Mouse (Mus musculus) heart, adult 2 months (tissue): ENCODE measurements around the gene Naa35. TPM values are rescaled to one million over a fixed set of nuclear protein-coding genes. Genes with fewer than 3 reads are reported as not detected.

ENCODE experiments used
- DNase-seq, 2 experiments: peaks; one replicate each; pipeline ENCODE4 v3.0.0; 2021
- H3K27ac ChIP-seq: fragments of 200-600 bp; 2 replicates; pipeline ENCODE4 v1.8.1; 2022
- H3K27me3 ChIP-seq: fragments of 200-500 bp; 2 replicates; pipeline ENCODE4 v1.6.1; 2012; ENCODE audit warnings: mild to moderate bottlenecking, low read length, inconsistent platforms, mixed read lengths; ENCODE audit not compliant: control insufficient read depth, insufficient read depth
- H3K36me3 ChIP-seq: fragments of 200-500 bp; 2 replicates; pipeline ENCODE4 v1.6.1; 2012; ENCODE audit warnings: low read length, inconsistent platforms; ENCODE audit not compliant: control insufficient read depth, insufficient read depth
- H3K4me1 ChIP-seq: fragments of 200-500 bp; 2 replicates; pipeline ENCODE4 v1.6.1; 2011; ENCODE audit warnings: low read length; ENCODE audit not compliant: control insufficient read depth, insufficient read depth
- H3K4me3 ChIP-seq: fragments of 200-600 bp; 2 replicates; pipeline ENCODE4 v1.8.1; 2022
- H3K79me2 ChIP-seq: fragments of 200-500 bp; replicated peaks from 2 replicates; pipeline ENCODE4 v1.6.1; 2012; ENCODE audit warnings: mild to moderate bottlenecking, inconsistent platforms, low read length, moderate library complexity, mixed read lengths; ENCODE audit not compliant: control insufficient read depth, insufficient read depth
- H3K9ac ChIP-seq: fragments of 200-500 bp; 2 replicates; pipeline ENCODE4 v1.6.1; 2012; ENCODE audit warnings: low read depth, mild to moderate bottlenecking, control low read depth, inconsistent platforms, low read length, mixed read lengths
- CTCF ChIP-seq: fragments of 200-600 bp; IDR thresholded peaks from 2 replicates; pipeline ENCODE4 v1.8.1; 2022; ENCODE audit warnings: antibody characterized with exemption, mild to moderate bottlenecking, moderate library complexity
- EP300 ChIP-seq: fragments of 200-500 bp; IDR thresholded peaks from 2 replicates; pipeline ENCODE4 v1.6.1; 2011; ENCODE audit warnings: low read depth, low read length, control low read depth; ENCODE audit not compliant: insufficient read depth
- POLR2A ChIP-seq: fragments of 200-500 bp; IDR thresholded peaks from 2 replicates; pipeline ENCODE4 v1.6.1; 2011; ENCODE audit warnings: mild to moderate bottlenecking, low read depth, low read length, control low read depth; ENCODE audit not compliant: insufficient read depth
- WGBS: fragments of 180-500 bp; shearing (Covaris S2); methylation state at CpG from one replicate; pipeline ENCODE4 v1.1.7; 2018; 5-methylcytosine and 5-hydroxymethylcytosine counted together
- intact Hi-C: fragments of 180-260 bp; cut with DNase I; formaldehyde crosslinking; loops from one replicate; pipeline ENCODE4 v1.15.1; 2025
- polyA plus RNA-seq: library from polyadenylated mRNA; depleted of rRNA; stranded (reverse); fragments of >200 nt; gene quantifications from 2 replicates; pipeline ENCODE4 v1.2.3, GENCODE M21; 2012
- total RNA-seq, 2 experiments: library from RNA; stranded (reverse); gene quantifications; 2 replicates each; pipeline ENCODE4 v1.2.3; 2021

Gene Naa35
- total and polyA plus RNA-seq, 3 experiments: 28.0 to 106 (median 79.9) TPM

DNA sequence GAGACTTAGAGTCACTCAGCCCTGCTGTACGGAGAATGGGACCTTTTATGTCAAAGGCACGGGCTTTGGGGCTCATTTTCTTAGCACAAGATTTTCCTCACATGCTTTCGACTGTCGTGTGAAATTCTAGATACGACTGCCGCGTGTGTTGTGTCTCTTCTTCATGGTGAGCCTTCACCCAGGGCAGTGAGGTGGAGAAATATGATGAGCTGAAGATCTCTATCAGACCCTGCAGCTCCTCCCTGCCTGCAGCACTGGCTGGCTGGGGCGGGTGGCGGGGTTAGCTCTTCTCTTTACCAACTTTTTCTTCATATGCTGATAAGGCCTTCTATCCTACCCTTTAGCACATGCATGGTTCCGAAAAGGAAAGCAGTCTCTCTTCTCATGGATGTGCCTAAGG is 20.1 kb upstream of the Naa35 start:
- H3K27ac ChIP-seq: no peak overlapping the region
- no peaks in the 10 kb centered on the region for H3K36me3 ChIP-seq
- no peaks in the 10 kb centered on the region; the same call in 1 of the 2 replicates for H3K4me1 ChIP-seq
- TF ChIP-seq CTCF (no peak), POLR2A (no peak), EP300 (no peak)
- no peaks in the 10 kb centered on the region for H3K79me2 ChIP-seq
- H3K9ac ChIP-seq: no peak overlapping the region
- no peak overlapping the region for H3K4me3 ChIP-seq
- 80% methylated on average over 10 of the region's 10 CpGs for WGBS
- intact Hi-C loops: no loop called here
- DNase-seq: no peak
- no peaks in the 10 kb centered on the region for H3K27me3 ChIP-seq

DNA sequence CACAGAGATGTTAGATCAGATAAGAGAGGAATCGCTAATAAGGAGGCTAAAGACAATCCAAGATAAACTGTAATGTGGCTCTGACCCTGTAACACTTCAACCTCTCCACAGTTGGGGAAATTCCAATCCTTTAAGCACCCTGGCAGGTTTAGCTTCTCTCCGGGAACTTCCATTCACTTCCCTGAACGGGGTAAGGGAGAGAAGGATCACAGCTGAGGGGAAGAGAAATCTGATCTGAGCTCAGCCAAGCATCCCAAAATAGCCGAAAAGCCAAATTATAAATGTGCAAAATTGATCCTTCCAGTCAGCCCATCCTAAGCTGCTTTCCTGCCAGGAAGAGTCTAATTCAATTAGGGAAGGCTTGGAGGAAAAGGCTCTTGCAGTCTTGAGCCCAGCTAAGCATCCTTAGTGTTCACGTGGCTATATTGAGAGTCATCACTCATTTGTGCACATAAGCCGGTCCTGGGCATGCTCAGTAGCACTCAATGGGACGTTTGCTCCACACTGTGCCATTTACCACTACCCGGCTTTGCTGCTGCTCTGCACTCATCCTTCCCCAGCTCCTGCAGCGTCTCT is 19.0 kb upstream of the Naa35 start:
- no peak overlapping the region for H3K27ac ChIP-seq
- H3K4me1 ChIP-seq: no peaks in the 10 kb centered on the region; the same call in 1 of the 2 replicates
- H3K27me3 ChIP-seq: no peaks in the 10 kb centered on the region
- DNase-seq: no peak
- H3K79me2 ChIP-seq: no peaks in the 10 kb centered on the region
- no peaks in the 10 kb centered on the region for H3K36me3 ChIP-seq
- H3K9ac ChIP-seq: no peak overlapping the region
- intact Hi-C loops: no loop called here
- H3K4me3 ChIP-seq: no peak overlapping the region
- 54% methylated on average over 9 of the region's 9 CpGs for WGBS
- TF ChIP-seq CTCF (no peak), POLR2A (no peak), EP300 (no peak)

DNA sequence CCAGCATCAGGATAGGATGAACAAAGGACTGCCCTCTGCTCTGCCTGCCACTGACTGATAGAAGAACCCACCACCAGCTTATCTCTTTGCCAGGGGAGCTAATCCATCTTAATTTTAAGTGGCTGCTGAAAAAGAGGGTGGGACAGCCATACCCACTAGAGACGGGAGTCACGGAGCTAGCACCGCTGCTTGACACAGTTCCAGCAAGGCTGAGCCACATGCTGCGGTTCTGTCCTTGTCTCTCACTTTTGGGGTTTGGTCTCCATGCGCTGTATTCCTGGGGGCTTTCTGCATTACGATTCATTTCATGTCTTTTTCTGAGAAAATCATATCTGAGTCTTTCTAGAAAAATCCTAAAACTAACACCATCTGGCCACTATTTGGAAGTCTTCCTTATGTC is 14.0 kb upstream of the Naa35 start:
- no peak for DNase-seq
- WGBS: 72% methylated on average over 6 of the region's 6 CpGs
- intact Hi-C loops: no loop called here
- Histone ChIP-seq H3K27ac (no peak overlapping the region), H3K36me3 (no peaks in the 10 kb centered on the region), H3K4me1 (no peaks in the 10 kb centered on the region), H3K4me3 (no peak overlapping the region), H3K79me2 (no peaks in the 10 kb centered on the region), H3K9ac (no peak overlapping the region), H3K27me3 (no peaks in the 10 kb centered on the region)
- no peak for TF ChIP-seq CTCF
- TF ChIP-seq POLR2A: no peak
- no peak for TF ChIP-seq EP300

DNA sequence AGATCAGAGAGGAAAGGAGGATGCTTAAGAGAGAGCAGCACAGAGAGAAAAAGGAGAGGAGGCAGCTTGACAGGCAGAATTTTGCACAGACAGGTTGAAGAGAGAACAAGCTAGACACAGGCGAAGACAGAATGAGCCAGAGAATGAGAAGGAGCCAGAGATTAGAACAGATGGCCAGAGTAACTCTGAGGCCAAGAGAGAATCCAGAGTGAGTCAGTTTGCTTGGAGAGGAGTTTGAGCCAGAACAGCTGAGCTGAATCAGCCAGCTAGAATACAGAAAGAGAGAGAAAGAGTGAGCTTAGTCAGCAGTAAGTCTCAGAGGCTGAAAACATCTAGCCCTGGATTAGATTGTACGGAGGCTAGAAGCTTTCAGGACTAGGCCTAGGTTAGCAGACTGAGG is 12.5 kb upstream of the Naa35 start:
- Histone ChIP-seq H3K27ac (no peak overlapping the region), H3K36me3 (no peaks in the 10 kb centered on the region), H3K4me1 (no peaks in the 10 kb centered on the region), H3K27me3 (no peaks in the 10 kb centered on the region), H3K4me3 (no peak overlapping the region), H3K9ac (no peak overlapping the region), H3K79me2 (no peaks in the 10 kb centered on the region)
- DNase-seq: peak in 1 of 2 experiments; percentile 31
- intact Hi-C loops: no loop called here
- TF ChIP-seq POLR2A (no peak), EP300 (no peak), CTCF (no peak)
- WGBS: 76% methylated on average over 2 of the region's 2 CpGs

DNA sequence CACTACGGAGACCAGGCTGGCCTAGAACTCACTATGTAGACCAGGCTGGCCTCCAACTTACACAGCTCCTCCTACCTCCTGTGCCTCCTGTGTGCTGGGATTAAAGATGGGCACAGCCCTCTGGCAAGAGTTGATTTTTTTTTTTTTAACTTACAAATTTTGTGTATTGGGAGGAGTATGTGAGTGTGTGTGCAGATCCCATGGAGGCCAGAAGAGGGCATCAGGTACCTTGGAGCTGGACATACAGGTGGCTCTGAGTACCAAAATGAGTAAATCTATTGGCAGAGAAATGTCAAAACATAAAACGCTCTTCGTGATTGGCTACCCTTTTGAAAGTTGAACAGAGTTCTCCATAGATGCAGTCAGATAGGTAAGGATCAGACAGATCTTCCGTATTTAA is 4.1 kb upstream of the Naa35 start:
- H3K4me3 ChIP-seq: no peak overlapping the region
- H3K27me3 ChIP-seq: no peaks in the 10 kb centered on the region
- TF ChIP-seq EP300 (no peak), CTCF (no peak), POLR2A (no peak)
- no peak for DNase-seq
- H3K79me2 ChIP-seq: no peaks in the 10 kb centered on the region
- no peaks in the 10 kb centered on the region for H3K4me1 ChIP-seq
- no peak overlapping the region for H3K27ac ChIP-seq
- no peaks in the 10 kb centered on the region for H3K36me3 ChIP-seq
- 99% methylated on average over 4 of the region's 4 CpGs for WGBS
- H3K9ac ChIP-seq: no peak overlapping the region
- intact Hi-C loops: loop anchor here (1.0 to 10.0 kb wide), 2 partner anchors 18 to 94 kb away; partner anchors contain the start of gene Golm1

DNA sequence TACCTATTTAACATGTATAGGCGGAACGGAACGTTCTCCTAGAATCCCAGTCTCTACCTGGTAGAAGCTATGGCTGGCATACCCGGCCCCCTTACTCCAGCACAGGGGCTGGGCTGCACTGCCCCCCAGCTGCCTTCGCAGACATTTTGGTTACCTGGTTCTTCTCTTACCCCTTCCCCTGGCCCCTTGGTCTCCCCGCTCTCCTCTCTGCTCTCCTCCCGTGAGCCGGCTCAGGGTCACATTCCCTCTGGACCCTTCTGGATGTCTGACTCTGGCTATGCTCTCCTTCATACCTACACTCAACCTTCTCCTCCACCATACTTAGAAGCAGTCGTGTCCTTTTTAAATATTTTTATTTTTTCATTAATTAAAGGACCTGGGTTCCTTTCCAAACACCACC is 578 bp upstream of the Naa35 start:
- Histone ChIP-seq H3K4me3 (peak overlapping the region; percentile 50), H3K4me1 (no peaks in the 10 kb centered on the region; the same call in 1 of the 2 replicates), H3K27ac (peak overlapping the region; percentile 93), H3K36me3 (peaks cover 13% of the 10 kb centered on the region), H3K27me3 (no peaks in the 10 kb centered on the region), H3K79me2 (no peaks in the 10 kb centered on the region), H3K9ac (peak overlapping the region; percentile 68)
- WGBS: 3% methylated on average over 9 of the region's 9 CpGs
- TF ChIP-seq EP300 (no peak), CTCF (peak; percentile 53), POLR2A (no peak)
- peak; percentile 38 to 53 for DNase-seq
- intact Hi-C loops: loop anchor here (10.0 kb wide), 1 partner anchor 90 kb away; the partner anchor contains the start of gene Golm1
